Mouse (Mus musculus): ENCODE results near the gene Pald1. TPM values are rescaled to one million over a fixed set of nuclear protein-coding genes. Genes with fewer than 3 reads are reported as not detected.

Gene Pald1
- polyA plus RNA-seq (2012): 0.04 and 0.06 TPM in 2 replicates

DNA sequence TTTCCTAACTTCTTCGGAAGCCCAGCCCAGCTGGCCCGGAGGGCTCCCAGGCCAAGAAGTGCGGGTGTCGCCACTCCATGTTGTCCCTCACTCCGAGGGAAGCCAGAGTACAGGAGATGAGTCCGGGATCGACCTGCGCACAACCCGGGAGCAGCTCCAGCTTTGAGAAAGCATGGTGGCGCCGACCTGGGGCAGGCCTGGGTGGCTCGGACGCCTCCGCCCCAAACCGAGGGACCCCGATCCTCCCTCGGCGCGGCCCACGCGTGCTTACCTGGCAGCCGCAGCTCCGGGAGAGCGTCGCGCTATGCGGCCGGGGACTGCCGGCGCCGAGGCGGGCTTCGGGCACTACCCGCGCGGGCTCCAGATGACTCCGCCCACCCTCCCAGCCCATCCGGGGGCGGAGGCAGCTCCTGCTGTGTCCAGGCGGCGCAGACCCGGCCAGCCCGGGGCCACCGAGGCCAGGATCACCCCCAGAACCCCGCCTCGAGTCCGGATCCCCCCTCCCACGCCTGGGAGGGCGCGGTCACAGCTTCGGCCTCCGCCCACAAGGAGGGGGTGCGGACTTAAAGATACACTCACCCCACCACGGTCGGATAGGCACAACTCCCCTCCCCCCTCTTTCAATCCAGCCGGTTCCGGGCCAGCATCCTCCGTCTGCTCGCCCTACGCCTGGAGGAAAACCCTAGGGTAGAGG lies at the start of gene Pald1:
Pald1 (minus strand) TSS at position 510 of the 694 bp plus-strand sequence.
- Histone ChIP-seq H3K4me1 (ENCODE audit: control insufficient read depth) (peaks cover 14% of the 10 kb centered on the region), H3K36me3 (ENCODE audit: control insufficient read depth) (no peaks in the 10 kb centered on the region), H3K27me3 (ENCODE audit: control insufficient read depth) (peaks cover 60% of the 10 kb centered on the region), H3K9me3 (ENCODE audit: control insufficient read depth, low read length) (no peaks in the 10 kb centered on the region; the same call in 1 of the 2 replicates), H3K4me3 (replicated peaks) (peak within 1 kb of the TSS; percentile 59)
- TF ChIP-seq GATA1 (IDR thresholded peaks at IDR 0.05; ENCODE audit: low read length) (no peak), TAL1 (IDR thresholded peaks at IDR 0.05; ENCODE audit: low read length) (no peak)

DNA sequence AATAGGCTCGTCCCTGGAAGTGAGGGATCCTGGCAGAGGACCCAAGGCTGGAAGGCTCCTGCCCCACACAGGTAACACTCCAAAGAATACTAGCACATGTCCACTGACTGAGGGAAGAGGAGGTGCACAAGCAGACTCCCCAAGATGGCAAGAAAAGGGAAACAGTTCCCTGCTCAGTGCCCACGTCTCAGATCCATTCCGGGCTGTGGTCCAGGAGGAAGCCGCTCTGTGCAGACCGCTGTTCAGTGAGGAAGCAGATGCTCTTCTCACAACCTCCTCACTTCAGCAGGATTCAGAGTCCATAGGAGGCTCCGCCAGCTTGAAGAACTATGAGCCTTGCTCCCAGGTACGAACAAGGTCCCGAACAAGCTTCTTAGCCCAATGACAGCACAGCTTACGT lies 48.0 kb upstream of the Pald1 start:
- peaks cover 78% of the 10 kb centered on the region for H3K36me3 ChIP-seq (ENCODE audit: control insufficient read depth)
- H3K9me3 ChIP-seq (ENCODE audit: control insufficient read depth, low read length): no peaks in the 10 kb centered on the region

DNA sequence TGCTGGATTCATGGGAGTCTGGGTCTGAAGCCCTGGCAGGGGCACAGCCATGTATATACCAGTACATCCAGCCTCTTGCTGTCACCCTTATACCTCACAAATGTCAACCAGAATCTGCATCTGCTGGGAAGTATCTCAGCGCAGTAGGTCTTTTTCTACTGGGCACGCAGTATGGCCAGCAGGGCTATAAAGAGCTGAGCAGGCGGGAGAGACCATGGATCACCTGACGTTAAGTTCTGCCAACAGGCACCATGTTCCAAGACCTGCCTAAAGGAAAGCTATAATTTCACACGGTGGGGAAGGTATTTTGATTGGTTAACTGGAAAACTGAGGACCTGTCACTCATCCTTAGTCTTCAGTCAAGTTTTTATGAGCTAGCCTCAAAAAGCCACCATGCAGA lies 45.7 kb upstream of the Pald1 start:
- H3K36me3 ChIP-seq (ENCODE audit: control insufficient read depth): peaks cover 56% of the 10 kb centered on the region
- no peaks in the 10 kb centered on the region for H3K27me3 ChIP-seq (ENCODE audit: control insufficient read depth)
- no peak overlapping the region for H3K4me3 ChIP-seq (replicated peaks)
- no peaks in the 10 kb centered on the region for H3K9me3 ChIP-seq (ENCODE audit: control insufficient read depth, low read length)
- TF ChIP-seq GATA1 (IDR thresholded peaks at IDR 0.05; ENCODE audit: low read length) (no peak), TAL1 (IDR thresholded peaks at IDR 0.05; ENCODE audit: low read length) (no peak)
- H3K4me1 ChIP-seq (ENCODE audit: control insufficient read depth): no peaks in the 10 kb centered on the region; the same call in 1 of the 2 replicates

More for the DNA sequence above, 48.0 kb upstream of the Pald1 start:
- Histone ChIP-seq H3K4me1 (ENCODE audit: control insufficient read depth) (no peaks in the 10 kb centered on the region; the same call in 1 of the 2 replicates), H3K4me3 (replicated peaks) (no peak overlapping the region), H3K27me3 (ENCODE audit: control insufficient read depth) (no peaks in the 10 kb centered on the region)
- TF ChIP-seq GATA1 (IDR thresholded peaks at IDR 0.05; ENCODE audit: low read length): no peak
- no peak for TF ChIP-seq TAL1 (IDR thresholded peaks at IDR 0.05; ENCODE audit: low read length)

DNA sequence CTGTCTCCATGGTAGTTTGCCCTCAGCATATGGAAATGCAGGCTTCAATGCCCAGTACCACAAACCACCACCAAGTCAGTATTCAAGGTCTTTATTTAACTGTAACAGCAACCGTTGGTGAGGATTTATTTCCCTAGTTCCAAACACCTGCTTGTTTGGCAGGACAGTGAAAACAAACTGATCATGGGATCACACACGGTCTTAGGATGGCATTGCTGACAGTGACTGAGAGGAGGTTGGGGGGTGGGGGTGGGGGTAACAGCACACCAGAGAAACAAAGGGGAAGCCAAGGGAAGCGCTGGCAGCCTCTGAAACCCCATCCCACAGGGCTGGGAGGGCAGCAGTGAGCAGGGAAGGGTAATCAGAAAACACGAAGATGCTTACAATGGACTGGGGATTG lies 45.1 kb upstream of the Pald1 start:
- Histone ChIP-seq H3K4me1 (ENCODE audit: control insufficient read depth) (peaks cover 1% of the 10 kb centered on the region), H3K9me3 (ENCODE audit: control insufficient read depth, low read length) (no peaks in the 10 kb centered on the region), H3K27me3 (ENCODE audit: control insufficient read depth) (peaks cover 1% of the 10 kb centered on the region; the same call in 1 of the 2 replicates), H3K36me3 (ENCODE audit: control insufficient read depth) (peaks cover 49% of the 10 kb centered on the region), H3K4me3 (replicated peaks) (no peak overlapping the region)
- TF ChIP-seq GATA1 (IDR thresholded peaks at IDR 0.05; ENCODE audit: low read length) (no peak), TAL1 (IDR thresholded peaks at IDR 0.05; ENCODE audit: low read length) (no peak)

DNA sequence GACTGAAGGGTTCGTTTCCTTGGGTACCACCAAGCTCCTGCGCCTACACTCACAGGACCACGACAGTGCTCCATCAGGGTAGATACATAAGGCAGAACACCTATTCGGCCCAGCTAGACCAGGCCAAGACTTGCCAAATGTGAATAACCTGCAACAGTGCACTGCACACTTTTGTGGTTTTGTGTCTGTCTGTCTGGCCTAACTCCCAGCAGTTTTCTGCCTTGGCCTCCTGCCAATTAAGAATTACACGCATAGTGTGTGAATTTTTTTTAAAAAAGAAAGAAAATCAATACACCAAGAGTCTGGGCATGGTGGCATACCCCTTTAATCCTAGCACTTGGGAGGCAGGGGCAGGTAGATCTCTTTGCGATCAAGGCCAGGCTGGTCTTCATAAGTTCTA lies 44.6 kb upstream of the Pald1 start:
- no peak overlapping the region for H3K4me3 ChIP-seq (replicated peaks)
- H3K4me1 ChIP-seq (ENCODE audit: control insufficient read depth): peaks cover 6% of the 10 kb centered on the region
- TF ChIP-seq TAL1 (IDR thresholded peaks at IDR 0.05; ENCODE audit: low read length): no peak
- no peak for TF ChIP-seq GATA1 (IDR thresholded peaks at IDR 0.05; ENCODE audit: low read length)
- no peaks in the 10 kb centered on the region for H3K9me3 ChIP-seq (ENCODE audit: control insufficient read depth, low read length)
- H3K36me3 ChIP-seq (ENCODE audit: control insufficient read depth): peaks cover 45% of the 10 kb centered on the region
- H3K27me3 ChIP-seq (ENCODE audit: control insufficient read depth): peaks cover 6% of the 10 kb centered on the region

DNA sequence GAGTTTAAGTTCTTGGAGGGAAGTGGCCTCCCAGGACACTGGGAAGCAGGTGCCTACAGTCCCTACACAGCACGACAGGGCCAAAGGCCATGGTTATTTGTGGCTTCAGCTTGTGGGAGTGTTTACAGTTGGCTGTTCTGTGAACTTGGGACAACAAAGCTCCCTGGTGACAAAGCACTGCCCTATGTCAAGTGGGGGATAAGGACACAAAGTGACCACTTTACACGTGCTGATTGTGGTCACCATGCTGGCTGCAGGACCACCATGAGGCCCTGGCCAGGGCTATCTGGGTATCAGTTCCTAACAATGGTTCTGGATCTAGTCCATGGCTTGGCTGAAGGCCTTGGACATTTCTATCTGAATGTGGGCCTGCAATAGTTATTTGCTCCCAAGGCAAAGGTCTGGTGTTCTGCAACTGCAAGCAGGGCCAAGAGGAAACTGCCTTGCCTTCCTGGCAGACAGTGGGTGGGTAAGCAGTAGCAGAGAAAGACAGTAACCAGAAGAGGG lies 43.0 kb upstream of the Pald1 start:
- no peak overlapping the region for H3K4me3 ChIP-seq (replicated peaks)
- H3K36me3 ChIP-seq (ENCODE audit: control insufficient read depth): peaks cover 29% of the 10 kb centered on the region
- TF ChIP-seq TAL1 (IDR thresholded peaks at IDR 0.05; ENCODE audit: low read length) (no peak), GATA1 (IDR thresholded peaks at IDR 0.05; ENCODE audit: low read length) (no peak)
- peaks cover 17% of the 10 kb centered on the region for H3K27me3 ChIP-seq (ENCODE audit: control insufficient read depth)
- H3K4me1 ChIP-seq (ENCODE audit: control insufficient read depth): peaks cover 6% of the 10 kb centered on the region
- no peaks in the 10 kb centered on the region for H3K9me3 ChIP-seq (ENCODE audit: control insufficient read depth, low read length)

DNA sequence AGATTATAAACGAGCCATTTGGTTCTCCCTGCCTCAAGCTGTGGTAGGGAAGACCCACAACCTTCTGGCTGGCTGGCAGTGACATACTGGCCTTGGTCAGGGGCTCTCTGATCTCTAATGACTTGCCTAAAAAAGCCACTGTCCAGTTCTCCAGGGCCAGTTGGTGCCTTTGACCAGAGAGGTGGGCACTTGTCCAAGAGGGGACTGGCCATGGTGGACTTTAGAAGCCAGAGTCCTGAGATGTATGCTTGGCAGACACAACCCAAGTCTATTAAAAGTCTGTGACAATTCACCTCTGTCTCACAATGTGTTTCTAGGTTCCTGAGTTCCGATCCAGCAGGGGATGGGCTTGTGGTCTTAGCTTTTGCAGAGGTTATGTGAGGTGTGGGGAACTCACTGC lies 41.7 kb upstream of the Pald1 start:
- no peak overlapping the region for H3K4me3 ChIP-seq (replicated peaks)
- H3K27me3 ChIP-seq (ENCODE audit: control insufficient read depth): peaks cover 29% of the 10 kb centered on the region
- no peaks in the 10 kb centered on the region for H3K9me3 ChIP-seq (ENCODE audit: control insufficient read depth, low read length)
- peaks cover 6% of the 10 kb centered on the region for H3K4me1 ChIP-seq (ENCODE audit: control insufficient read depth)
- TF ChIP-seq TAL1 (IDR thresholded peaks at IDR 0.05; ENCODE audit: low read length) (no peak), GATA1 (IDR thresholded peaks at IDR 0.05; ENCODE audit: low read length) (no peak)
- H3K36me3 ChIP-seq (ENCODE audit: control insufficient read depth): peaks cover 16% of the 10 kb centered on the region

DNA sequence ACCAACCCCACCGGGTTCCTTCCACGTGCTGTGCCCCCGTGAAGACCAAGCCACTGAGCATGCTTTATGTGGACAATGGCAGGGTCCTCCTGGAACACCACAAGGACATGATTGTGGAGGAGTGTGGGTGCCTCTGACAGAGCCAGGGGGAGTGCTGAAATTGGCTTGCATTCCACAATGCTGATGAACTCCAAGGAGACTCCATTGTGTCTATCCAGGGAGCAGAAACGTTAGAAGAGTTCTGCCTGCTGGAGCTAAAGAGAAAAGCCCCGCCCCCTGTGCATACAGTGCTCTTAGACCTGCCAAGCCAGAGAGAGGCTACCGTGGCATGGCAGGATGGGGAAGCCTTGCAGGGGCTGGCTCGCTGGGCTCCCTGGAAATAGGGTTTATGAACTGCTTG lies 41.2 kb upstream of the Pald1 start:
- Histone ChIP-seq H3K4me3 (replicated peaks) (no peak overlapping the region), H3K27me3 (ENCODE audit: control insufficient read depth) (peaks cover 35% of the 10 kb centered on the region), H3K36me3 (ENCODE audit: control insufficient read depth) (peaks cover 11% of the 10 kb centered on the region), H3K9me3 (ENCODE audit: control insufficient read depth, low read length) (peaks cover 2% of the 10 kb centered on the region; the same call in 1 of the 2 replicates), H3K4me1 (ENCODE audit: control insufficient read depth) (peaks cover 6% of the 10 kb centered on the region)
- no peak for TF ChIP-seq TAL1 (IDR thresholded peaks at IDR 0.05; ENCODE audit: low read length)
- no peak for TF ChIP-seq GATA1 (IDR thresholded peaks at IDR 0.05; ENCODE audit: low read length)

DNA sequence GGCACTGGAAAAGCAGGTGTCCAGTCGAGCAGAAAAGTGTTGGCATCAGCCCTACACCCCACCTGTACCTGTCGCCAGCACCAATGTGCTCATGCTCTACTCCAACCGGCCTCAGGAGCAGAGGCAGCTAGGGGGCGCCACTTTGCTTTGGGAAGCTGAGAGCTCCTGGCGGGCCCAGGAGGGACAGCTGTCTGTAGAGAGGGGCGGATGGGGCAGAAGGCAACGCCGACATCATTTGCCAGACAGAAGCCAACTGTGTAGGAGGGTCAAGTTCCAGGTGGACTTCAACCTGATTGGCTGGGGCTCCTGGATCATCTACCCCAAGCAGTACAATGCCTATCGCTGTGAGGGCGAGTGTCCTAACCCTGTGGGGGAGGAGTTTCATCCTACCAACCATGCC lies 40.0 kb upstream of the Pald1 start:
- peaks cover 47% of the 10 kb centered on the region for H3K27me3 ChIP-seq (ENCODE audit: control insufficient read depth)
- peaks cover 2% of the 10 kb centered on the region for H3K36me3 ChIP-seq (ENCODE audit: control insufficient read depth)
- peaks cover 6% of the 10 kb centered on the region; the same call in 1 of the 2 replicates for H3K9me3 ChIP-seq (ENCODE audit: control insufficient read depth, low read length)
- no peak for TF ChIP-seq GATA1 (IDR thresholded peaks at IDR 0.05; ENCODE audit: low read length)
- no peak for TF ChIP-seq TAL1 (IDR thresholded peaks at IDR 0.05; ENCODE audit: low read length)
- peaks cover 11% of the 10 kb centered on the region for H3K4me1 ChIP-seq (ENCODE audit: control insufficient read depth)
- no peak overlapping the region for H3K4me3 ChIP-seq (replicated peaks)
